Mouse (Mus musculus) forebrain, embryonic 11.5 days (tissue): ENCODE results near the gene Ankrd50. TPM values are rescaled to one million over a fixed set of nuclear protein-coding genes. Genes with fewer than 3 reads are reported as not detected.

Experiments
- ATAC-seq: fragments of 200-750 bp; cut with Nextera tagmentation; replicated peaks from 2 replicates; pipeline ENCODE4 v1.8.0; 2017; ENCODE audit warnings: moderate TSS enrichment; ENCODE audit not compliant: low FRiP score
- DNase-seq: peaks from one replicate; pipeline ENCODE4 v3.0.0-alpha.2; 2017; ENCODE audit warnings: low spot score
- H3K27ac ChIP-seq: fragments of 300-500 bp; sonication (generic); 2 replicates; pipeline ENCODE4 v1.5.1; 2014; ENCODE audit warnings: low read depth, low read length
- H3K27me3 ChIP-seq: fragments of 300-500 bp; sonication (generic); 2 replicates; pipeline ENCODE4 v1.6.1; 2014; ENCODE audit warnings: mild to moderate bottlenecking, low read length, mixed read lengths; ENCODE audit not compliant: control insufficient read depth, insufficient read depth
- H3K36me3 ChIP-seq: fragments of 300-500 bp; sonication (generic); 2 replicates; pipeline ENCODE4 v1.6.1; 2014; ENCODE audit warnings: mild to moderate bottlenecking, low read length, moderate library complexity, mixed read lengths; ENCODE audit not compliant: control insufficient read depth, insufficient read depth
- H3K4me1 ChIP-seq: fragments of 300-500 bp; sonication (generic); replicated peaks from 2 replicates; pipeline ENCODE4 v1.6.1; 2014; ENCODE audit warnings: low read length, mixed read lengths; ENCODE audit not compliant: control insufficient read depth, insufficient read depth
- H3K4me2 ChIP-seq: fragments of 300-500 bp; sonication (generic); 2 replicates; pipeline ENCODE4 v1.6.1; 2014; ENCODE audit warnings: low read depth, mild to moderate bottlenecking, low read length, moderate library complexity, mixed read lengths; ENCODE audit not compliant: severe bottlenecking
- H3K4me3 ChIP-seq: fragments of 300-500 bp; sonication (generic); 2 replicates; pipeline ENCODE4 v1.5.1; 2014; ENCODE audit warnings: low read depth, low read length
- H3K9ac ChIP-seq: fragments of 300-500 bp; sonication (generic); 2 replicates; pipeline ENCODE4 v1.6.1; 2014; ENCODE audit warnings: low read length
- H3K9me3 ChIP-seq: fragments of 300-500 bp; sonication (generic); 2 replicates; pipeline ENCODE4 v1.6.1; 2016; ENCODE audit warnings: low read length, mixed read lengths; ENCODE audit not compliant: control insufficient read depth
- WGBS: fragments of 180-500 bp; shearing (Covaris S2); extraction: QIAGEN DNeasy Blood & Tissue Kit; methylation state at CpG from one replicate; pipeline ENCODE4 v1.1.7; 2014; 5-methylcytosine and 5-hydroxymethylcytosine counted together
- polyA plus RNA-seq: library from polyadenylated mRNA; unstranded; fragments of >200 nt; fragmentation: Nextera tagmentation; extraction: Ambion mirVana; gene quantifications from 2 replicates; pipeline ENCODE4 v1.2.1, GENCODE M21; 2014

Gene Ankrd50
- polyA plus RNA-seq = 27.0 and 30.0 TPM in 2 replicates

DNA sequence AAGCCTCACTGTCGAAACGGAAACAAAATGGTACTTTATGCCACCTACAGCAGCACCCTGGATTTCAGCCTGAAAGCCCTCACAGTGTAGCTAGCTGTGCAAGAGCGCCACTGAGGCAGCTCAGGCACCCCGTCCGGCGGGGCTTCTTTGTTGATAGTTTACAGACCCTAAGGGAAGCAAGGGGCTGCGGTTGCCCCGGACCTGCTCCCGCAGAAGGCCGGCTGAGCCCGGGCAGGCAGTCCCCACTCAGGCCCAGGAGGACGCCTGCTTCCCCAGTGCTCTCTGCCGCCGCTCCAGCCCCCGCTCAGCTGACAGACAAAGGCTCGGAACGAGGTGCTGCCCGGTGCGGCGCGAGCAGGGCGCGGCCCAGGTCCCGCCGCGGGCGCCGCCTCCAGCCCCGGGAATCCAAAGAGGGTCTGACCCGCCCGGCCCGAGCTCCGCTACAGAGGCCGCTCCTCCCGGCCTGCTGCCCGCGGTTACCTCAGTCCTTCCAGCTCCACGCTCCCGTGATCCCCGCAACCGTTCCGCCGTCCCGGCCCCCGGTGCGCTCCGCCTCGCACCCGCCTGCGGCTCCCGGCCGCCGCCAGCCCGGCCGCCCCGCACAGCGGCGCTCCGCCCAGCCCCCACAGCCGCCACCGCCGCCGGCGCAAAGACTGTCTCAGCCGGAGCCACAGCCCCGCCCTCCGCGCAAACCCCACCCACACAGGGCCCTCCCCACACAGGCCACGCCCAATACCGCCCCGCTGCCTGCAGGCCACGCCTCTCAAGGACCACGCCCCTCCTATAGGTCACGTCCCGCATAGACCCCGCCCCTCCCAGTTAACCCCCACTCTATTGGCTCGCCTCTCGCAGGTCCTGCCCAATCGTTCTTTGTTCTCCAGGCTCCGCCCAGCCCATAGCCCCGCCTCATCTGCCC is at the start of gene Ankrd50:
Ankrd50 (minus strand) TSS at position 654 of the 916 bp plus-strand sequence.
- Histone ChIP-seq H3K4me1 (peaks cover 13% of the 10 kb centered on the region; the same call in 1 of the 2 replicates), H3K4me2 (peak within 1 kb of the TSS; percentile 75), H3K36me3 (no peaks in the 10 kb centered on the region; the same call in 1 of the 2 replicates), H3K27ac (peak within 1 kb of the TSS; percentile 77), H3K9me3 (no peaks in the 10 kb centered on the region), H3K4me3 (peak within 1 kb of the TSS; percentile 88), H3K27me3 (no peaks in the 10 kb centered on the region), H3K9ac (peak within 1 kb of the TSS; percentile 95)
- ATAC-seq = peak; percentile 94
- under 1% methylated on average over 60 of the region's 81 CpGs for WGBS
- DNase-seq = peak; percentile 100

DNA sequence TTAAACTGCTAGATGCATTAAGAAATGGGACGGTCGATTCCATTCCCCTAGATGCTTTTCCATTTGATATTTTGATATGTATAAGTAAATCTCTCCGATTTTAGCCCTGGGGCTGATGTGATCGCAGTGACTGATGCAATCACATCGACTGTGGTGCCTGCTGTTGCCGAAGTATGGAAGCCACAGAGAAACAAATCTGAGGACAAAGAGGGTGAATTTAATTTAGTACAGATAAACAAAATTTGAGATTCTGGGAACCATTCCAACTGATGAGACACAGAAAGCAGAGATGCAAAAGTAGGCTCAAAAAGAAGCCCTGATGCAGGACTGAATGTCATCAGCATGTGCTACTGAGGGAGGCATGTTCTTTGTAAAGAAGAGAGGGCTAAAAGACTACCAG is 49.6 kb upstream of the Ankrd50 start:
- no peaks in the 10 kb centered on the region for H3K9me3 ChIP-seq
- H3K4me3 ChIP-seq = no peak overlapping the region
- no peak overlapping the region for H3K9ac ChIP-seq
- H3K4me2 ChIP-seq = no peak overlapping the region
- H3K27ac ChIP-seq = no peak overlapping the region
- H3K4me1 ChIP-seq = no peaks in the 10 kb centered on the region
- no peaks in the 10 kb centered on the region for H3K36me3 ChIP-seq
- no peaks in the 10 kb centered on the region for H3K27me3 ChIP-seq
- 89% methylated on average over 6 of the region's 6 CpGs for WGBS
- no peak for ATAC-seq
- no peak for DNase-seq

DNA sequence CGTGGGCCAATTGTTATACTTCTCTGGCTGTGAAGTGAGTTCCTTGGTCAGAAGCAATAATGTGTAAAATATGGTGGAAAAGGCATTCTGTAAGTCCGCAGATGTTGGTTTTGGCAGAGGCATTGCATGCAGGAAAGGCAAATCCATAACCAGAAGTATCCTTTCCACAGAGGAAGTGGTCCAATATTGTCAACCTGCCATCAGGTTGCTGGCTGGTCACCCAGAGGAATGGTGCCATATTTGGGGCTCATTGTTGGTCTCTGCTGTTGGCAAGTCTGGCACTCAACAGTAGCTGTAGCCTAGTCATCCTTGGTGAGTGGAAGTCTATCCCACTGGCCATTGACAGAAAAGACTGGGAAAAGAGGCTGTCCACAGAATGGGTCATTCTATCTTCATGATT is 35.8 kb upstream of the Ankrd50 start:
- H3K4me1 ChIP-seq = no peaks in the 10 kb centered on the region
- no peak for ATAC-seq
- WGBS = 90% methylated on average over 2 of the region's 2 CpGs

DNA sequence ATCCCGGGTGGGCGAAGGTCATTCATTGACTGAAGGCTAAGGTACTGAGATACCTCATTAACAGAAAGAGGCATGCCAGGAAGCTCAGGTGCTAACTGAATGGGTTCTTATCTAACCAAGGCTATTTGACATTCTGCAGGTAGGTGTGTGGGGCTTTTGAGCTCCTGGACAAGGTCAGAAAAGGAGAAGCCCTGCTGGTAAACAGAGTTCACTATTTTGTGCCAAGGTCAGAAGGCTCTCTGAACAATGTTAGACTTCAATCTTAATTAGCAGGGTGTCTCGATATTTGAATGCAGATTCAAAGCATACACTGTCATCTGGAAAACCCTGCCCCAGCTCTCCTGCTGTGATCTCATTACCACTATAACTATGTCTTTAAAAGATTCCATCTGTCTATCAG is 35.3 kb upstream of the Ankrd50 start:
- Histone ChIP-seq H3K4me3 (no peak overlapping the region), H3K9me3 (no peaks in the 10 kb centered on the region), H3K27me3 (no peaks in the 10 kb centered on the region), H3K27ac (no peak overlapping the region), H3K4me2 (no peak overlapping the region), H3K36me3 (no peaks in the 10 kb centered on the region), H3K9ac (no peak overlapping the region), H3K4me1 (no peaks in the 10 kb centered on the region)
- ATAC-seq (no peak), DNase-seq (no peak)
- 79% methylated on average over 3 of the region's 3 CpGs for WGBS

More for the DNA sequence above, 35.8 kb upstream of the Ankrd50 start:
- no peak for DNase-seq
- Histone ChIP-seq H3K4me2 (no peak overlapping the region), H3K9me3 (no peaks in the 10 kb centered on the region), H3K27ac (no peak overlapping the region), H3K27me3 (no peaks in the 10 kb centered on the region), H3K4me3 (no peak overlapping the region), H3K36me3 (no peaks in the 10 kb centered on the region), H3K9ac (no peak overlapping the region)

DNA sequence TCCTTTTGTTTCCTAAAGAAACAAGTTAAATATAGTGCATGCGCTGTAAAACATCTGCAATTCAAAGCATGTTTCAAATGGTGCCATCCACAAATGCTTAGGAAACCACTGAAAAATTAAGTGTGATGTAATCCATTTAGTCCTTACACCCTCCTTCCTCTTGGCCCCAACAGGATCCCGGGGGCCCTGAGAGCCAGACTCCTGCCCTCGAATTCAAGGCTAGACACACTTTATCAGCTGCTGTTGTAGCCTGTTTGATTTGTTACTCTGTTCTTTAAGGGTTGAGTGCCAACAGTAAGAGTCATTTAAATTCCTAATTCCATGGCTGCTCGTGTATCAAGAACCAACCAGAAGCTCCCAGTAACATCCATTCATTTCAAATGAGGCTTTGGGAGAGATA is 19.0 kb upstream of the Ankrd50 start:
- no peak for ATAC-seq
- no peak for DNase-seq
- no peaks in the 10 kb centered on the region for H3K9me3 ChIP-seq
- no peaks in the 10 kb centered on the region for H3K4me1 ChIP-seq
- no peak overlapping the region for H3K4me3 ChIP-seq
- no peak overlapping the region for H3K9ac ChIP-seq
- H3K27me3 ChIP-seq = no peaks in the 10 kb centered on the region
- 85% methylated on average over 4 of the region's 4 CpGs for WGBS
- H3K36me3 ChIP-seq = no peaks in the 10 kb centered on the region
- no peak overlapping the region for H3K4me2 ChIP-seq
- no peak overlapping the region for H3K27ac ChIP-seq

DNA sequence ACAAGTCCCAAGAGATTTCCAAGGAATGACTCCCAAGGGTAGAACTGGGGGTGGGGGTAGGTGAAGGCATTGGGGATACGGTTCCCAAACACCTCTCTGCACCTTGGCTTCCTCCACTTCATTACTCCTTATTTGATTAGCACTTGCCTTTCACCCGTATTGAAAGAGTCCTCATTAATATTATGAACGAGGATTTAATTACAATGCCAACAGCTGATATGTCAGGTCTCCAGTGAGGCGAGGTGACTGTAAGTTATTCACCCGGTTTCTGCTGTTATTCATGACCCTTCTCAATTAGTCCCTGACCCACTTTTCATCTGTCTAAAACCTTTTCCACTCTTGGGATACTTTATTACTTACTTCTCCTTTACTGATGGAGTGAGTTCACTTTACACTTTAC is 17.5 kb upstream of the Ankrd50 start:
- no peak overlapping the region for H3K27ac ChIP-seq
- H3K36me3 ChIP-seq = no peaks in the 10 kb centered on the region
- H3K4me2 ChIP-seq = no peak overlapping the region
- 54% methylated on average over 5 of the region's 5 CpGs for WGBS
- H3K4me1 ChIP-seq = no peaks in the 10 kb centered on the region
- no peak for DNase-seq
- no peaks in the 10 kb centered on the region for H3K27me3 ChIP-seq
- no peak overlapping the region for H3K4me3 ChIP-seq
- H3K9me3 ChIP-seq = no peaks in the 10 kb centered on the region
- ATAC-seq = no peak
- H3K9ac ChIP-seq = no peak overlapping the region

DNA sequence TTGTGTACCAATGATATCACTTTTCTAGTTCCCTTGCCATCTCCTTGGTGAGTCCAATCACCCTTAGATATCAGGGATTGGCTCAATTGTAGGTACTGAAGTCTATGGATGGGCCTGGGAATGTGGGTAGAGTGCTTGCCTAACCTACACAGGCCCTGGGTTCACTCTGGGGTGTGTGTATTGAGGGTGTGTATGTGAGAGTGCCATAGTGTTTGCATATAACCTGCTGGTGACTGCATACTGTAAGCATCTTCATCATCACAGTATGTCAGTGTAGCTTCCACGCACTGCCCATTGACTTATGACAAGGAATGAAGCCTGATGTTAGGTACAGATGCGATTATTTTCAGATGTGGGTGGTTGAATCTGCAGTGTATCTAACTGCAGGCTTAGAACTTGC is 17.1 kb upstream of the Ankrd50 start:
- Histone ChIP-seq H3K4me1 (no peaks in the 10 kb centered on the region), H3K9me3 (no peaks in the 10 kb centered on the region), H3K36me3 (no peaks in the 10 kb centered on the region), H3K27me3 (no peaks in the 10 kb centered on the region), H3K4me3 (no peak overlapping the region), H3K27ac (no peak overlapping the region), H3K4me2 (no peak overlapping the region), H3K9ac (no peak overlapping the region)
- DNase-seq (no peak), ATAC-seq (no peak)
- WGBS = 93% methylated on average over 2 of the region's 2 CpGs

DNA sequence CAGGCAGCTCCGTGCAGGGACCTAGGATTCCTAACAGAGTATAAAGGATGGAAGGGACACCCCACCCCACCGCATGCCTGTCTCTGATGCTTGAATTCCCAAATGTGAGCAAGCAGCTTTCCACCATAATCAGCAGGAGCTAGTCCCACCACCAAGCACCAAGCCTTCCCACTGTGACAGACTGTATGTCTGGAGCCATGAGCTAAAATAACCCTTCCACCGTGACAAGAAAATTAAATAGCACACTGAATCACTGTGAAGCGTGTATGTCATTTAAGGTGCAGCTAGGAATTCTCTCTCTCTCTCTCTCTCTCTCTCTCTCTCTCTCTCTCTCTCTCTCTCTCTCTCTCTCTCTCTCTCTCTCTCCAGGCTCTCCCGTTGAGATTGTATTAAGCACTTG is 16.7 kb upstream of the Ankrd50 start:
- Histone ChIP-seq H3K9ac (no peak overlapping the region), H3K27me3 (no peaks in the 10 kb centered on the region), H3K4me3 (no peak overlapping the region), H3K36me3 (no peaks in the 10 kb centered on the region), H3K4me1 (no peaks in the 10 kb centered on the region), H3K4me2 (no peak overlapping the region), H3K27ac (no peak overlapping the region), H3K9me3 (no peaks in the 10 kb centered on the region)
- DNase-seq = no peak
- 77% methylated on average over 5 of the region's 5 CpGs for WGBS
- no peak for ATAC-seq

DNA sequence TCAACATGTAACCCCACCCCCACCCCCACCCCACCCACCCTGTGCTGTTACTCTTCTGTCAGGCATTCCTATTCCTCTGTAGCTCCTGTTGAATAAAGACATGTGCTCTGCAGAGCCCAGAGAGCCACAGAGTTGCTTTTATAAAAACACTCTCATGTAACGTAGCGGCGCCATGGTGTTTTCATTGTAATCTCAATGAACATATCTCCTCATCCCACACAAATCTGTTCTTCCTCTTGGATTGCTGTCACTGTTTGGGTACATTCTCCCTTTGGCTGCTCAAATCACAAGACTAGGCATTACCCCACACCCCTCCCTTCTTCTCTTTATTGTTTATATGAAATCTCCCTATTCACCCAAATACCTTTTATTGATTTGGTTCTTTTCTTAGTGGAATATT is 13.9 kb upstream of the Ankrd50 start:
- Histone ChIP-seq H3K27ac (no peak overlapping the region), H3K36me3 (no peaks in the 10 kb centered on the region), H3K9me3 (no peaks in the 10 kb centered on the region), H3K9ac (no peak overlapping the region), H3K4me3 (no peak overlapping the region), H3K4me2 (no peak overlapping the region), H3K27me3 (no peaks in the 10 kb centered on the region), H3K4me1 (no peaks in the 10 kb centered on the region)
- no peak for ATAC-seq
- no peak for DNase-seq
- WGBS = 93% methylated on average over 3 of the region's 3 CpGs
